Mouse (Mus musculus) urinary bladder, postnatal 25 days (tissue): ENCODE data around the gene Rps28.

Source experiments
- DNase-seq: peaks from one replicate; pipeline ENCODE4 v3.0.0; 2022; ENCODE audit warnings: low spot score

Gene Rps28

GRCm38 (mm10) chr17:33773871-33774572 lies 50.3 kb downstream of the Rps28 start:
- DNase-seq, result no peak

GRCm38 (mm10) chr17:33773426-33773825 lies 50.9 kb downstream of the Rps28 start:
- no peak for DNase-seq

- no peak for DNase-seq
These were observed 52.7 kb downstream of the Rps28 start for GRCm38 (mm10) chr17:33771617-33772016.
